Mouse (Mus musculus) ovary, postnatal 10 days (tissue): Measurements from ENCODE around the gene Atp6v0c.

Experiments
- DNase-seq: peaks from one replicate; pipeline ENCODE4 v3.0.0; 2022; ENCODE audit warnings: low spot score

The Atp6v0c gene

DNA sequence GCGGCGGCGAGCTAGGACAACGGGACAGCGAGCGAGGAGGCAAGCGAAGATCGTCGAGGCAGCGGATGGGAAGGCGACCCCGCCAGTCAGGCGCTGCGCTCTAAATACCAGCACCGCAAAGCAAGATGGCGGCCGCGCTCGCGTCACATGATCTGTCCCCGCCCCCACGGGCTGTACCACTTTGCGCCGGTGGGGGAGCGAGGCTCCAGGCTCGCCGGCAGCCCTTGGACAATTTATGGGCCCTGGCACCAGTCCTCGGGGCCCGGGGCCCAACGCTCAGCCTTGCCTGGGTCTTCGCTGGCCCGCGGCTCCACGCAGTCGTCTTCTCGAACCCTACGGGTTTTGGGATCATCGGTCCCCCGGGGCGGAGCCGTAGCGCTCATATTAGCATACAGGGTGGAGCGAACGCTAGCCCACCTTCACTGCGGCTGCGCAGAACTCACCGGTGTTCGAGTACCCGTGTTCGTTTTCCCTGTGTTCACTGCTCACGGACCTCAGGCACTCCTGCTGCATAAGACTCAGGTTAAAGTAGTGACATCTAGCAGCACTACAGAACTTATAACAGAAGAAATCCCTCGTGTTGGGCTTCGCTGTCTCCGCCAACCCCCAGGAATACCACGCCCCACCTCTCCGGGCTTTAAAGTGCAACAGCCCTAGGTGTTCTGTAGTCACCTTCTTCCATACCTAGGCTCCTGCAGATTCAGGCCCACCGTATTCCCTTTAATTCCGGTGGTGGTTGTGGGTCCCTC, at the start of gene Atp6v0c:
Gene Atp6v0c, minus strand, starts transcription at position 386 of the 749 bp plus-strand sequence.
- DNase-seq, result peak; percentile 98

DNA sequence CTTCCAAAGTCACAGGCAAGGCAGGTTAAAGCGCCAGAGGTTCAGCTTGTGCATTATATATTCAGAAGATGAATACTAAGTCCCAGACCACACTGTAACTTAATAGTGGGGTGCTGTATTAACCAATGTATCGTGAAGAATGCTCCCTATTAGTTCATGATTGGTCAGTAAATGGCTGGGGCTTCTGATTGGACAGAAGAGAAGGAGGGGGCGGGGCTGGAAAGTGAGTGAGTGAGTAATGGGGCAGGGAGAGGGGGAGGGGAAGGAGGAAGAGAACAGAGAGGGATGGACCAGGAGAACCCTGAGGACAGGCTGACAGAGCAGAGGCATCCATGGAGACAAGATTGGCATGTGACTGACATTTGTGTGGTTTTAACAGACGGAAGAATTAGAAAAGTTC, 47.3 kb upstream of the Atp6v0c start:
- no peak for DNase-seq

DNA sequence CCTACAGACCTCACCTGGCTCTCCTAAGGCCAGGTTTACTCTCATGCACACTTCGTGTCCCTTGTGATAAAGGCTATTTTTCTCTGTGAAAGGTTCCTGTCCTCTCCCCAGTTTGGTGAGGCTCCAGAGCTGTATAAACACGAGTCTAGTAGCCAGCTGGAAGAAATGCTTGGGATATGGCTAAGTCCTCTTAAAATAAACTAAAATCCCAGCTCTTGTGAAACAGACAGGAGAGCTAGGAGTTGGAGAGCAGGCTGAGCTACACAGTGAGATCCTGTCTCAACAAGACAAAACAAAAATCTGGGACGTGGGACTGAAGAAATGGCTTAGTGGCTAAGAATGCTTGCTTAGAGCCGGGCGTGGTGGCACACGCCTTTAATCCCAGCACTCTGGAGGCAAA, 43.7 kb upstream of the Atp6v0c start:
- DNase-seq, result no peak

DNA sequence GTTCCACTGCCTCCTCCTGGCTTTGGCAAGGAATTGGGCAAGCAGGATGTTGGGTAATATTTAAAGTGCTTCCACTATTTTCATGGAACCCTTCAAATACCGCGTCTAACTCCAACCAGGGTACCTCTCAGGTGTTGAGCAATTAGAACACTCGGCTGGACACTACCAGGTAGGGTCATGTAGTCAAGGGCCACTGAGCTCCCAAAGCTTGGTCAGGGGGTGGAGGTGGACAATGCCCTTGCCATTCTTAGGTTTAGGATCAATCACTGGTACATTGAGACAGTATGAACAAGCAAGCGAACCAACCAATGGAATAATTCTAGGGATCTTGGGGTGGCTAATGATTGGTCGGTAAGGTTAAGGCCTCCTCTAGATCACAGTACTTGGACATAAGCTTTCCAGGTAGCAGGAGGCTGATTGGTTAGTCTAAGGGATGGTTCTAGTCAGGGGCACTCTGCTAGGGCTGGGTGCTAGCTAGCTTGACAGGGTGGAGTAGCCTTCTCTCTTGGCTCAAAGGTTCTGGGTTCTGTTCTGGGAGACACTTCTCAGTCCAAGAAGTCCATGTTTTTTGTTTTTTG, 43.0 kb upstream of the Atp6v0c start:
- no peak for DNase-seq

DNA sequence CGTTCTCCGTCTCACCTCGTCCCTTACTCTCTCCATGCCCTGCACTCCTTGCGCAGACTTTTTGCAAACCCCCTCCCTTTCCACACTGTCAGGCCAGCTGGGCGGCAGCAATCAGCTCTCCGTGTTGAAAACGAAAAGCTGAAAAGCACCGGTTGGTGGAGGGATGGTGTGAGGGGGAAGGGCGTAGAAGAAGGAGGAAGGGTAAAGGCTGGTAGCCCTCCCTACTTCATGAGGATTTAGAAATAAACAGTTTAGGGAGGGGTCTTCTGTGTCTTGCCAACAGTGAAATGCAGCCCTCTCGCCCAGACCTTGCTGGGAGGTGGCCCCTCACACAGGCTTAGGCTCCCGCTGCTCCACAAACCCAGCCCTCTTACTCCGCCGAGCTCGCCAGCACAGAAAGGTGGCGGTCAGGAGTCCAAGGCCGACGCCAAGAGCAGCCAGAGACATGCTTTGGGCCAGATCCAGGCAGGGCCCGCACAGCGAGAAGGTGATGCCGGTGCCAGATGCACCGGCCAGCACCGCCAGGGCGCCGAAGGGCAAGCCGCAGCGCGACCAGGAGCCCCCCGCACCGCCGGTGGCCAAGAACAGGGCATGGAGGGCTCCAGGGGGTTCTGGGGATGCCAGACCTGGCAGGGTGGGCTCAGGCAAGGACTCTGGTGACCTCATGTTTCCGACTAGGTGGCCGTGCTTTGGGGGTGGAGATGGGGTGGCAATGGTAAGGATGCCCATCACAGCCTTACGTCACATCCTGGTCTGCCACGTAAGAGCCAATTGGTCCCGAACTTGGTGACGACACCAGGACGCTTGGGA, 42.3 kb upstream of the Atp6v0c start:
- no peak for DNase-seq

DNA sequence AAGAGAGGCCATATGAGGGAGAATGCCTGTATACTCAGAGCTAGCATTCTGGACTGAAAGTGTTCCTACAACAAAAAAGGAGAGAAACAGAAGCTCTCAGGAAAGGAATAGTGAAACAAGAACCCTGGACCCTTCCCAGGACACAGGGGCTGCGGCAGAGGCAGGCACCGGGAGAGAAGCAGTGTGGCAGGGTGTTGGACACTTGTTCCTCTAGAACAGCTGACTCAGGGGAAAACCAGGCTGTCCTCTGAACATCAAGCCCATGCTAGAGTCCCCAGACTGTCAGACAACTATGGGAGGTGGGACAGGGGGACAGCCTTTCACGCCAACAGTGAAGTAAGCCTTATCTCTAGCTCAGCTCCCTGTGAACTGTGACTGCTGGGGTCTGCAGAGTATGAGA, 41.1 kb upstream of the Atp6v0c start:
- DNase-seq, result no peak

DNA sequence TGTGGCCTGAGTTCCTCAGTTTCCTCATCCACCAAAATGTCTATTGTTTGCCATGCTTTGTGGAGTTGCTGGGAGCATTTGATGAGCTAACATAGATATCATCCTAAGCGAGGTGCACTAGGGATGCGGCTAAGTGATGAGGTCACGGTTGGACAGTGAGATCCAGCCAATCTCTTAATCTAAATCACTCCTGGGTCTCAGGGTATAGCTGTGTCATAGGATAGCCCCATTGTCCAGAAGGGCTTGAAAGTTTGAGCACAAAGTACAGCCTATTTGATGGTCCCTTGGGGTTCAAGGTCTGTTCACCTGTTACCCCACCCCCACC, 40.4 kb upstream of the Atp6v0c start:
- DNase-seq, result no peak

DNA sequence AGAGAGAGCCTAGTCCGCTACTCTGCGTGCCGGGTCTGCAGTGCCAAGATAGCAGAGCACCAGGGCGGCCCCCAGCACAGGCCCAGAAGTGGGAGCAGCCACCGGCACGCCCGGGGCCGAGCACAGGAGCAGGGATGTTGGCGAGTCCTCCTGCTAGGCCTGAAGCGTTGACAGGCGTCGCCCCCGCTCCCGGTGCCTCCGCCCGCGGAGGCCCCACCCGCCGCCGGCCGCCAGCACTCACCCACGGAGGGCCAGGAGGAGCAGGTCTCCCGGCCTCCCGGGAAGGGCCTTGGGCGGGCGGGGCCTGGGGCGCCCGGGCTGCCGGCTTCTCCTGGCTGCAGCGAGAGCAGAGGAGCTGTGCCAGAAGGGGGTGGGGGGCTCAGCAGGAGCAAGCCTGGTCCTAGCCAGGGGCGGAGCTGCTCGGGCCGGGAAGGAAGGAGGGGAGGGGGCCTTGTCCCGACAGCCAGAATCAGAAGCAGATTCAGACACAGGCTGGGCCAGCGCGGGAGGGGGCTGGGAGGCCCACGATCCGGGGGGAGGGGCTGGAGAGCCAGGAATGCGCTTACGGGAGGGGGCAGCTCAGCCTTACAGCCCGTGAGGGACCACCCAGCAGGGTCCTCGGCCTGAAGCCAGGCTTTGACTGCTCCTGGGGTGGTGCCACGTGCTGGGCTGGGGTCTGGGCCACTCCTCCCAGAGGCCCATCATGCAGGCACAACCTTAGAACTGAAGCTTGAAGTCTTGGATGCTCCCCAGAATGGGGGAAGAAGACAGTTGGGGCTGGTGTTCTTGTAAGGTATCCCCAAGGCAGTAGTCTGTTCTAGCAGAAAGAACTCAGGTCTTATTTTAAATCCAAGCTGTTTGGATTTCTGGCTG, 39.8 kb upstream of the Atp6v0c start, which contains the start of gene Ntn3:
Gene Ntn3, minus strand, starts transcription at position 489 of the 873 bp plus-strand sequence.
- no peak for DNase-seq

DNA sequence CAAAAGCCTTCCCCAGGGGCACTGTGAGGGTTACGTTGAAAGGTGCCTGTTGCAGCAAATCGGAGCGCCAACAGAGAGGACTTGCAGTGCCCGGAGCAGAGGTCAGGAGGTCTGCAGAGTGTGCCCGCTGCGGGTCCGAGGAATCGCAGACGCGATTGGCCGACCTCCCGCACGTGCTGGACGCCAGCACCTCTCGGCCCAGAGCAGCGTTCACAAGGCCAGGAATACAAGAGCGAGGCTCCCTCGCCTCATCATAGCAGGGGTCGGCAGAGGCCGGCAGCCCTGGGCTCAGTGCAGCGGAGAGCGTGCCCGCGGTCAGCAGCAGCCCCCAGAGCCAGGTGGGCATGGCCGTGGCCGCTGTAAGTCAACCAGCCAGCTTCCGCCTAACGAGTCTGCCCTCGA, 39.1 kb upstream of the Atp6v0c start:
- no peak for DNase-seq

DNA sequence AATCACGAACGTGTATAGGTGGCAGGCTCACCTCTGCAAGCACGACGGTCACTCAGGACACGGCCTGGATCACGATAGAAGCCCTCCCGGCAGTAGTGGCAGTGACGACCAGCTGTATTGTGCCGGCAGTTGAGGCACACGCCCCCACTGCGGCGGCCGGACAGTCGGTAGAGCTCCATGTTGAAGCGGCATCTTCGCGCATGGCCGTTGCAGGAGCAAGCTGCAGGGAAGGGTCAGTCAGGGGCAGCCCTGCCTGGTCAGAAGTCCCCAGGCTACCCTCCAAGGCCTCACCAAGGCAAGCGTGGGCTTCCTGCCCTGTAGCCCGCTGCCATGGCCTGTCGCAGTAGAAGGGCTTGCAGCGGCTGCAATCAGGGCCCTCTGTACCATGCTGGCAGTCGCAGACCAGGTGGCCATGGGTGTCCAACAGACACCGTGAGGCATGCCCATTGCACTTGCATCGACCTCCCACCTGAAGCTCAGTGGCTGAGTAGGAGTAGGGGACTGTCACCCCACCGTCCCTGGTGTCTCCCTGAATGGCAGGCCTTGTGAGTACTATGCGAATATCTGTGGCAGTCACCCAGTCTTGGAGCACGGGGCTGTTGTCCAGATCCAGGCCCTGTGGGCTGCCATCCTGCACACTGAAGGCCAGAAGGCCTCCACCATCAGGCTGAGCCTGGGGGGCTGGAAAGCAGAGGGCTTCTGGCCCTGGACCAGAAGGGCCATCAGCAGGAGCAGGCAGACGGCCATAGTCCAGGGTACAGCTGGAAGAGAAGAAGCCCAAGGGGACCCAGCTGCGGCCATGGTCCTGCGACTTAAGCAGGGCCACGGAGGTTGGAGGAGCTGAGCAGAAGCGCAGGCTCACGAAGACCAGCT, 38.5 kb upstream of the Atp6v0c start:
- no peak for DNase-seq

DNA sequence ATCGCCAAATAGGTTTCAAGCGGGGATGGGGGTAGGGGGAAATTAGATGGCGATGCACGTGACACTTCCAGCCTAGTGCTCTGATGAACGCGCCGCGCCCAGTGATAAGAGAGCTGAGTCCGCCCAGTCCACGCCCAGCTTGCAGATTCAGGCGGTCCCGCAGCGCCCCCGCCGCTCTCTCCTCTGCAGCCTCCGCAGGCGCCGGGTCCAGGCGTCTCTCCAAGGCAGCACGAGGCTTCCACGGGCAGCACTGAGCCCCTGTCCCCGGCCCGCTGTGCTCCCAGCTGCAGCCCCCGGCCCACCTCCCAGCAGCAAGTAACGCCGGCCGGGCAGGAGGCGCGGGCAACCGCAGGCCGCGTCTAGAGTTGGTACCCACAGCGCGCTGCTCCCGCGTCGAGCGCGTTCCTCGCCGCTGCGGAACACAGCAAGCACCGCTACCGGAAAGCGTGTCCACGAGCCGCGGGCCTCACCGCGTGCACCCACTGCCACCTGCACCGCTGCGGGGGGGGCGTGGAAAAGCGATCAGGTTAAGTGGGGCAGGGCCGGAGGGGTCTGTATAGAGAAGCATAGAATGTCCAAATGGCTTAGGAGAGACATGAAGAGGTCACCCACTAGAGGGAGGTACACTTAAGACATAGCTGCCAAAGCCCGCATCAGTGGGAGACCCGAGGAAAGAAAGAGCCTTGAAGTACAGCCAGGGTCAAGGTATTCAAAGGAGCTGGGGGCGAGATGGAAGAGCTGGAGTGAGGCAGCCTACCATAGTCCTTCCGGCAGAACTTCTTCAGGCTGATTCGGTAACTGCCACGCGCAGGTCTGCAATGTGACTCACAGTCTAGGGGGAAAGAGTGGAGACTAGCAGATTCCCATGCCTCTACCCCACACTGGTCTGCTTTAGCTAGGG, 37.2 kb upstream of the Atp6v0c start:
- DNase-seq, result no peak

DNA sequence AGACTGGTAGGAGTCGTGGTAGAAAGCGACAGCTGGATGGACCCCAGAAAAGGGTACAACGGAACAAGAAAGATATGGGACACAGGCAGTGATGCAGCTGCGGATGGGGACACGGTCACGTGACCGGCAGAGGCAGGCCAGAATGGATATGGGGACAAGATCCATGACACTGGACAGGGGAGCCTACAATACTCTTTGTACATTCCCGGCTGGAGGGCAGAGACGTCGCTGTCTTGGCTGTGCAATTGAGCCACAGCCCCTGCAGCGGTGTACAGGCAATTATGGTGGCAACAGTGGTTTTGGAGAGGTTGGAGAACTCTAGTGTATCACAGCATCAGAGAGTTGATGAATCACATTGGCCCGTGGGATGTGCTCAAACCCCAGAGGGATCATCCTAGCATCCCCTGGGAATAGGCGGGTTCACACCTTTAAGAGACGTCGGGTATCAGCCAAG, 36.4 kb upstream of the Atp6v0c start:
- DNase-seq, result no peak

DNA sequence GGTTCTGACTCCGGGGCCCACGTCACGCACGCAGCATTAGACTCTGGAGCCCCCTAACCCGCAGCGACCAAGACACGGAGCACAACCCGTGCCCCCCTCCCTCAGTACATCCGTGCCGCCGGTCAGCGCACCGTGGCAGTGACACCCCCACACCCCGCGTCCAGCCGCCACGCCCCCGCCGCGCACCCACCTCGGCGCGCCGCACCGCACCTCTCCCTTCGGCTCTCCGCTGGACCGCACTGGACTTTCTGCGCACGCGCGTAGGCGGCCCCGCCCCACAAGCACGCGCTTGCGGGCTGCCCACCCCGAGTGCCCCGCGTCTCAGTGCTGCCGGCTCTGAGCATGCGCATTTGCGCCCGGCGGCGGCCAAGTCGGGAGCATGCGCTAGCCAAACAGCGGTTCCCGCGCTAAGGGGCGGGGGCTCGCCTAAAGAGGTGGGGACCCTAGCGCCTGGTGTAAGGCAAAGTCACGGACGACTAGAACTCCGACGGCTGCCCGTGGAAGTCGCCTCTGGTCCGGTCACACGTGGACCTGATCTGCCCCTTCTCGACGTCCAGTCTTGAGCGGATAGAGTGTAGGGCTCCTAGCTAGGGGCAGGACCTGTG, 35.9 kb upstream of the Atp6v0c start, which contains the start of gene Tbc1d24:
Gene Tbc1d24, minus strand, starts transcription at position 279 of the 605 bp plus-strand sequence.
- DNase-seq, result peak; percentile 83

DNA sequence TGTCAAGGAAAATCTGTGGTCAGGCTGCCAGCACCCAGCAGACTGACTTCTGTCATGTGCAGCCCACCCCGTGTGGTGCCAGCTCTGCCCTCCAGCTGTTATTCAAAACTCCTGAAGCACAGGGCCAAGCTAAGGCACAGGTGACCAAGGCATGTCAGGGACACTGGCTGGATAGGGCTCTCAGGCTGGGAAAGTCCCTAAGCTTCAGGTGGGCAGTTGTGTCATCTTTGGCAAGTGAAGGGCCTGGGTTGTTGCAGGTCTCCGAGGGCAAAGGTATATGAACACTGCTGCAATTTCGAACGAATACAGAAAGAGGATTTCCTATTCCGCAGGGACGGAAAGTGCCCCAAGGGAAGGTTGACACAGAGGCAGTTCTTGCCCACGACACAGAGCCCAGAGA, 35.3 kb upstream of the Atp6v0c start:
- no peak for DNase-seq

DNA sequence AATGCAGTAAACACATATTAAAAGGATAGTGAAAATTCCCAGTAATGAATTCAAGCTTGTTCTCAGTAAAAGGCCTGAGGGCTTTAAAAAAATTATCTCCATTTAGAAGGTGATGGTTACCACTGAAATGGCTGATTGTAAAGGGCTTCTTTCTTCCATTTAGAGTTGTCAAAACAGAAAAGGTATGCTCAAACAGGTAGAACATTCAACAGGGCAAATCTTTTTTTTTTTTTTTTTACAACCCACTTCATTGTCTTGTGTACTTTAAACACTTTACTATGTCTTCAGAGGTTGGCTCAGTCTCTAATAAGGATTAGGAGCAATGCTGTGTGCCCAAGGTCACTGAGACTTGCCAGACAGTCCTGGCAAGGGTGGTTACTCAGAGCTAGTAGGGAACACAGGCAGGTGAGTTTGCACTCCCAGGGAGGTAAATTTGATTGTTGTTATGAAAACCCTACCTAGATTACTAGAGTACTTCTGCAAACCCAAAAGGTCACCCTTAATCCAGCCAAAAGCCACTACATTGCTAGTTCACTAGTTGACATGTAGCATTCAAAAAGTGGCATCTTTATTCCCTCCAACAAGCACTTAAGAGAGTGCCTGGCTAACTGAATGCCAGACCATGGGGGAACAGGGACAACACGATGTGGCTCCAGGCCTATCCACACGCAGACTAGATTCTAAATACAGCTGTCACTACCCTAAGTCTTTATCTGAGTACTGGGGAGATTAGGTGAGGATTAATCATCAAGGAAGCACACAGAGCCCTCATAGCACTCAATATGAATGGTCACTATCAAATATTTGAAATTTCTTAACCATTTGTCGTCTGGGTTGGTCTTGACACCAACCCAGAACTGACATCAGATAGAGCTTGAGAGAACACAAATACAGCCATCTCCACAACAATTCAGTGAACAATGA, 34.4 kb upstream of the Atp6v0c start:
- DNase-seq, result no peak

DNA sequence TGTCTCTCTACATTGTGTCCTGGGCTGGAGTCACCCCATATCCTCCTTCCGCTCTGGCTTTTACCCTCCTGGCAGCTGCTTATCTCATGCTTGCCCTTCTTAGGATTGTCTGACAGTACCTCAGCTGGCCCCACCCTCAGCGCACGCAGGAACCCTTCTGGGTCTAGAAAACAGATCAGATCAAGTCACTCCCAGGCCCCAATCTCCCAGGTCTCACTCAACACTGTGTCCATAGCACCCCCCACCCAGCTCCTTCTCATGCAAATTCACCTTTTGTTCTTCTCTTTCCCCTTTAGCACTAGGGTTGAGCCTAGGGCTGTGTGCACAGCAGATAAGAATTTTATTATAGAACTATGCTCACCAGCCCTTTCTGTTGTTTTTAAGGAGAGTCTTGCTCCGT, 33.6 kb upstream of the Atp6v0c start:
- no peak for DNase-seq

DNA sequence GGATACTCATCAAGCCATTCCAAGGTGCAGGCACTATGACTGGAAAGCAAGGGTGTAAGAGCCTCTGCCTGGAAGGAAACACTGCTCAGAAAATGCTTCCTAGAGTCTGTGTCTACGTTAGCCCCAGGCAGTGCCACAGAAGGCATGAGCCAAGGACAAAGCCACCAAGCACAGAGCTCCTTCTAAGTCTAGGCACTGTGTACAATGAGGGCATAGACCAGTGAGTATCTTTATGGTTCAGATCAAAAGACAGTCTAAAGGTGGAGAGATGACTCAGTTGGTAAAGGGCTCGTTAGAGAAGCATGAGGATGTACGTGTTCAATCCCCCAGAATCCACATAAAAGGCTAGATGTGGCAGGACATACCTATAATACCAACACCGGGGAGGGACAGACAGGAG, 31.6 kb upstream of the Atp6v0c start:
- DNase-seq, result no peak

DNA sequence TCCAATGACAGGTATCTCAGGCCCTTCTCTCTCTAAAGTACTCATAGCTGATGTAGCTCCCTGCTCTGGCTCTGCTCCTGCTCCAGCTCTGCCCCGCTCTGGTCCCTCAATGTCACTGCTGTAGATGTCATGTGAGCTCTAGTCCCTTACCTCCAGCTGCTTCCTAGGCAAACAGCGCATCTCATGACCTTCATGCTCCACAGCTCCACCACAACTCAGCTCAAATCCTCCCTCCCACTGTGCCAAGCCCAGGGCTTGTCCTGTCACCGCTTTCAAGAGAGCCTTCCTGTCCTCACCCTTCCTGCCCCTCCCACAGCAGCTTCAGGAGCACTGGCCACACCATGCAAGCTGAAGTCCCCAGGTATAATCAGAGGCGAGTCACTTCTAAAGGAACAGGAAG, 30.2 kb upstream of the Atp6v0c start:
- no peak for DNase-seq
